Mouse (Mus musculus) midbrain, postnatal 0 days (tissue): Measurements from ENCODE around the gene Fbrs. TPM values are rescaled to one million over a fixed set of nuclear protein-coding genes. Genes with fewer than 3 reads are reported as not detected.

Experiments used
- ATAC-seq: fragments of 200-750 bp; cut with Nextera tagmentation; 2 replicates; pipeline ENCODE4 v1.8.0; 2017; ENCODE audit warnings: moderate number of reproducible peaks, mild to moderate bottlenecking, moderate TSS enrichment, moderate library complexity; ENCODE audit not compliant: low FRiP score
- DNase-seq: peaks from one replicate; pipeline ENCODE4 v3.0.0-alpha.2; 2015; ENCODE audit warnings: low spot score
- H3K27ac ChIP-seq: fragments of 300-500 bp; sonication (generic); 2 replicates; pipeline ENCODE4 v1.5.1; 2014; ENCODE audit warnings: low read depth, mild to moderate bottlenecking, low read length, mixed read lengths
- H3K27me3 ChIP-seq: fragments of 300-500 bp; sonication (generic); 2 replicates; pipeline ENCODE4 v1.6.1; 2014; ENCODE audit warnings: low read length, control low read depth, mixed read lengths; ENCODE audit not compliant: insufficient read depth
- H3K36me3 ChIP-seq: fragments of 300-500 bp; sonication (generic); 2 replicates; pipeline ENCODE4 v1.6.1; 2014; ENCODE audit warnings: low read length, control low read depth, mixed read lengths; ENCODE audit not compliant: insufficient read depth
- H3K4me1 ChIP-seq: fragments of 300-500 bp; sonication (generic); 2 replicates; pipeline ENCODE4 v1.6.1; 2014; ENCODE audit warnings: mild to moderate bottlenecking, control low read depth, antibody characterized with exemption, low read length, mixed read lengths; ENCODE audit not compliant: insufficient read depth
- H3K4me2 ChIP-seq: fragments of 300-500 bp; sonication (generic); 2 replicates; pipeline ENCODE4 v1.6.1; 2014; ENCODE audit warnings: low read depth, mild to moderate bottlenecking, low read length, mixed read lengths; ENCODE audit not compliant: poor library complexity, severe bottlenecking
- H3K4me3 ChIP-seq: fragments of 300-500 bp; sonication (generic); 2 replicates; pipeline ENCODE4 v1.5.1; 2014; ENCODE audit warnings: low read depth, mild to moderate bottlenecking, low read length, moderate library complexity
- H3K9ac ChIP-seq: fragments of 300-500 bp; sonication (generic); replicated peaks from 2 replicates; pipeline ENCODE4 v1.6.1; 2014; ENCODE audit warnings: mild to moderate bottlenecking, low read length, moderate library complexity, mixed read lengths; ENCODE audit not compliant: poor library complexity, severe bottlenecking
- H3K9me3 ChIP-seq: fragments of 300-500 bp; sonication (generic); 2 replicates; pipeline ENCODE4 v1.6.1; 2016; ENCODE audit warnings: low read length, control low read depth
- CTCF ChIP-seq: IDR thresholded peaks from 2 replicates; pipeline ENCODE4 v1.5.1; 2016; ENCODE audit warnings: antibody characterized with exemption, mild to moderate bottlenecking
- WGBS: fragments of 180-500 bp; shearing (Covaris S2); extraction: QIAGEN DNeasy Blood & Tissue Kit; methylation state at CpG from one replicate; pipeline ENCODE4 v1.1.7; 2014; 5-methylcytosine and 5-hydroxymethylcytosine counted together
- polyA plus RNA-seq: library from polyadenylated mRNA; unstranded; fragments of >200 nt; fragmentation: Nextera tagmentation; extraction: Ambion mirVana; gene quantifications from 2 replicates; pipeline ENCODE4 v1.2.1, GENCODE M21; 2015
- total RNA-seq: library from RNA; depleted of rRNA; stranded (reverse); fragments of >200 nt; gene quantifications from 2 replicates; pipeline ENCODE4 v1.2.3, GENCODE M21; 2014; rRNA removed

The Fbrs gene
- total RNA-seq (41.0 and 44.8 TPM in 2 replicates), polyA plus RNA-seq (9.6 and 11.8 TPM in 2 replicates)

DNA sequence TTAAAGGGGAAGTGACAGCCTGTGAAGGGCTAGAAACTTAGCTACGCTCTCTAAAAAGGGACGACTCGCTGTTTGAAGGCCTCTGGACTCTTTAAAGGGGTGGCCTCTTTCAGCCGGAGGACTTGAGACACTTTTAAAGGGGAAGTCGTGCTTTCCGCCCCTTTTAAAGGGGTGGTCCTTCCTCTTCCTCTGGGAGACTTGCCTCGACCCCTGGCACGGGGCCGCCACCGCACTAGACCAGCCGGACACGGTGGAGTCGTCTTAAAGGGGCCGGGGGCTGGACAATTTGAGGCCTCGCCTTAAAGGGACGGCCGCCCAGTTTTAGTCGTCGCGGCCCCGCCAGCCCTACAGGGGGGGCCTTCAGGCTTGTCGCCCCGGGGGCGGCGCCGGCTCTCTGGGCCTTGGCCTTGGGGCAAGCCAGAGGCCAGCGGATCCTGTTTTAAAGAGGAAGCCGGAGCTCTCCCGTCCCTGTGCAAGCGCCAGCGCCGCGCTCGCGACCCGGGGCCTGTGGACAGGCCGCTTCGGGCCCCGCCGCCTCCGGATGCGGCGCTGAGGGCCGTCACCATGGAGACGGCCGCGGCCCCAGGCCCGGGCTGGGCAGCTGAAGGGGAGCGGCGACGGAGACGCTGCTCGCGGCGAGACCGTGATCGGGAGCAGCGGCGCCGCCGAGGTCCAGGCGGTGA lies at the start of gene Fbrs:
Fbrs (plus strand) TSS at position 565 of the 683 bp plus-strand sequence.
- H3K4me2 ChIP-seq: peak within 1 kb of the TSS; percentile 98
- peak; percentile 99 for DNase-seq
- peak within 1 kb of the TSS; percentile 84 for H3K27ac ChIP-seq
- peaks cover 9% of the 10 kb centered on the region; the same call in 1 of the 2 replicates for H3K4me1 ChIP-seq
- under 1% methylated on average over 46 of the region's 62 CpGs for WGBS
- peak within 1 kb of the TSS; percentile 86 for H3K4me3 ChIP-seq
- TF ChIP-seq CTCF: no peak
- H3K27me3 ChIP-seq: no peaks in the 10 kb centered on the region
- ATAC-seq: peak; percentile 82
- H3K9me3 ChIP-seq: no peaks in the 10 kb centered on the region
- H3K36me3 ChIP-seq: peaks cover 42% of the 10 kb centered on the region
- peak within 1 kb of the TSS; percentile 98 for H3K9ac ChIP-seq

DNA sequence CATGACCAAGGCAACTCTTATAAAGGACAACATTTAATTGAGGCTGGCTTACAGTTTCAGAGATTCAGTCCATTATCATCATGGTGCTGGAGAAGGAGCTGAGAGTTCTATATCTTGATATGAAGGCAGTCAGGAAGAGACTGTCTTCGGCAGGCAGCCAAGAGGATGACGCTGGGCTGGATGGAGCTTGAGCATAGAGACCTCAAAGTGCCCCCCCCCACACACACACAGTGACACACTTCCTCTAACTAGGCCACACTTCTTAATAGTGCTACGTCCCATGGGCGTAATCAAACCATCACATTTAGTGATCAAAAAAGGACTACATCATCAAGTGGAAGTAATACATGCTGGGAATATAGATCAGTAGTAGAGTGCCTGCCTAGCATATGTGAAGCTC lies 43.8 kb upstream of the Fbrs start:
- Histone ChIP-seq H3K9ac (no peak overlapping the region), H3K27ac (no peak overlapping the region), H3K4me3 (no peak overlapping the region), H3K4me1 (no peaks in the 10 kb centered on the region), H3K9me3 (no peaks in the 10 kb centered on the region), H3K27me3 (no peaks in the 10 kb centered on the region), H3K4me2 (no peak overlapping the region), H3K36me3 (no peaks in the 10 kb centered on the region)
- 92% methylated on average over 4 of the region's 4 CpGs for WGBS
- ATAC-seq (no peak), DNase-seq (no peak)
- no peak for TF ChIP-seq CTCF

DNA sequence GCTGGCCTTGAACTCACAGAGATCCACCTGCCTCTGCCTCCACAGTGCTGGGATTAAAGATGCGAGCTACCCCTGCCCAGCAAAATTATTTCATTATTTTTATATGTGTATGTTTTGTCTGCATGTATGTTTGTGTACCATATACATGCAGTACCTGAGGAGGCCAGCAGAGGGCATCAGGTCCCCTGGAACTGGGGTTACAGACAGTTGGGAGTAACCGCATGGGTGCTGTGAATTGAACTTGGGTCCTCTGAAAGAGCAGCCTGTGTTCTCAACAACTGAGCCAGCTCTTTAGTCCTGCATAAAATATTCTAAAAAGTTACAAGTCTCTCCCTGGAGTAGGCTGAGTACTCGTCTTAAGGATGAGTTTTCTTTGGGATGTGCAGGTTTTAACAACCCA lies 41.3 kb upstream of the Fbrs start:
- WGBS: 91% methylated on average over 3 of the region's 3 CpGs
- no peak for DNase-seq
- TF ChIP-seq CTCF: peak; percentile 54
- H3K27me3 ChIP-seq: no peaks in the 10 kb centered on the region
- ATAC-seq: no peak
- no peak overlapping the region for H3K27ac ChIP-seq
- no peak overlapping the region for H3K4me2 ChIP-seq
- peaks cover 7% of the 10 kb centered on the region; the same call in 1 of the 2 replicates for H3K36me3 ChIP-seq
- no peaks in the 10 kb centered on the region for H3K9me3 ChIP-seq
- no peak overlapping the region for H3K9ac ChIP-seq
- H3K4me1 ChIP-seq: no peaks in the 10 kb centered on the region
- H3K4me3 ChIP-seq: no peak overlapping the region

DNA sequence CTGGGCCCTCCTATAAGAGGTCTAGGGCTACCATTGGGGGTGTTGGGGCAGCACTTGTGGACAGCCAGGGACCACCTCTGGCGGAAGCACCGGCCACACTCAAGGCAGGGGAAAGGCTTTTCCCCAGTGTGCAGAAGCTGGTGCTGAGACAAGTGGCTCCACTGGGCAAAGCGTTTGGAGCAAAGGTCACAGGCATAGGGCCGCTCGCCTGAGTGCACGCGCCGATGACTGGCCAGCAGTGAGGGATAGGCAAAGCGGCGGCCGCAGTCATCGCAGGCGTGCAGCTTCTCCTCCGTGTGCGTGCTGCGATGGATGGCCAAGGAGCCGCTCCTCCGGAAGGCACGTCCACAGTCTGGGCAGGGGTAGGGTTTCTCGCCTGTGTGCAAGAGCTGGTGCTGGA lies 35.0 kb upstream of the Fbrs start:
- Histone ChIP-seq H3K9ac (no peak overlapping the region), H3K27me3 (no peaks in the 10 kb centered on the region), H3K4me1 (no peaks in the 10 kb centered on the region), H3K4me2 (no peak overlapping the region), H3K9me3 (no peaks in the 10 kb centered on the region), H3K27ac (no peak overlapping the region), H3K4me3 (no peak overlapping the region), H3K36me3 (peaks cover 19% of the 10 kb centered on the region)
- ATAC-seq (no peak), DNase-seq (no peak)
- no peak for TF ChIP-seq CTCF
- 83% methylated on average over 20 of the region's 20 CpGs for WGBS

DNA sequence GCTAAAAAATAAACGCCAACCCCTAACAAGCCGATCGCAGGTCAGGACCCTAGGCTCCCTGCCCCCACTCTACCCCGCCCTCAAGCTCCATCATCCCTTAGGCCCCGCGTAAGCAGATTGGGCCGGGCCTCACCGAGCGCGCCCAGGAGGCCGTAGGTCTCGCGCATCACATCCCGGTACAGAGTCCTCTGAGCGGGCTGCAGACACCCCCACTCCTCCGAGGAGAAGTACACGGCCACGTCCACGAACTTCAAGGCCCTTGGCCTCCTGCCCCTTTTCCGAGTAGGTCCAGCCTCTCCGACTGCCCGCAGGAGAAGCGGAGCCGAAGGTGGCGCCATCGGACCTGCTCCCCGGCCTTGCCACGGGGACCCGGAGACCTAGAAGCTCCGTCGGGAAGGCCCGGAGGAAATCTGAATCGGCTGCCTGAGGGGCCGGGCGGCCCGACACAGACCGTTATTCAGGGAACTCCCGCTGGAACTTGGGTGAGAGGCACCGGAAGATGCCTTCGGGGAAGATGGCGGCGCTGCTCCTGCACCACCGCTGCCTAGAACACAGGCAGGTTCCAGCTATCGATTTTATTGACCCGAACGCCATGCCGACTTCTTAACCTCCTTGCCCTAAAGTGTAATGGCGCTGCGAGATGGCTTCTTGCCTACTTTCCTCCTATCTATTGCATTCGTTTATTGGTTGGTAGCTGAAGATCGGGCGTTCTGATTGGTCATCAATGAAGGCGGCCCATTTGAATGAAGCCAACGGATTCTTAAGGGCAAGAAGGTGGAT lies 30.3 kb upstream of the Fbrs start, which contains the start of gene Zfp689:
Zfp689 (minus strand) TSS at position 638 of the 780 bp plus-strand sequence.
- Histone ChIP-seq H3K4me3 (peak within 1 kb of the TSS; percentile 95), H3K4me1 (peaks cover 7% of the 10 kb centered on the region; the same call in 1 of the 2 replicates), H3K4me2 (peak within 1 kb of the TSS; percentile 54), H3K27me3 (no peaks in the 10 kb centered on the region), H3K36me3 (peaks cover 11% of the 10 kb centered on the region), H3K9ac (peak within 1 kb of the TSS; percentile 93), H3K9me3 (no peaks in the 10 kb centered on the region), H3K27ac (peak within 1 kb of the TSS; percentile 95)
- WGBS: under 1% methylated on average over 49 of the region's 54 CpGs
- DNase-seq (peak; percentile 98), ATAC-seq (peak; percentile 93)
- TF ChIP-seq CTCF: peak; percentile 32
